Mouse (Mus musculus) left cerebral cortex, postnatal 36 days (tissue): Measurements from ENCODE around the gene Nbeal1. TPM values are rescaled to one million over a fixed set of nuclear protein-coding genes. Genes with fewer than 3 reads are reported as not detected.
A peak's percentile ranks its signal among the peaks of the same experiment; 100 is the strongest.
"Not testable (repeated sequence)": the region's sequence is repeated elsewhere in the genome, so short reads cannot be mapped to it uniquely, and the experiment has no call there.

Source experiments
- DNase-seq, 2 experiments: peaks; one replicate each; pipeline ENCODE4 v3.0.0; 2021 to 2022; ENCODE audit warnings: low spot score in 2 of 2, mixed read lengths in 1 of 2
- intact Hi-C: fragments of 180-260 bp; cut with DNase I; formaldehyde crosslinking; loops from one replicate; pipeline ENCODE4 v1.15.1; 2025
- total RNA-seq, 2 experiments: library from RNA; stranded (reverse); gene quantifications; 2 replicates each; pipeline ENCODE4 v1.2.3; 2021

The Nbeal1 gene
- 10 to 100 TPM; 17.8 to 26.9 TPM for total RNA-seq

DNA sequence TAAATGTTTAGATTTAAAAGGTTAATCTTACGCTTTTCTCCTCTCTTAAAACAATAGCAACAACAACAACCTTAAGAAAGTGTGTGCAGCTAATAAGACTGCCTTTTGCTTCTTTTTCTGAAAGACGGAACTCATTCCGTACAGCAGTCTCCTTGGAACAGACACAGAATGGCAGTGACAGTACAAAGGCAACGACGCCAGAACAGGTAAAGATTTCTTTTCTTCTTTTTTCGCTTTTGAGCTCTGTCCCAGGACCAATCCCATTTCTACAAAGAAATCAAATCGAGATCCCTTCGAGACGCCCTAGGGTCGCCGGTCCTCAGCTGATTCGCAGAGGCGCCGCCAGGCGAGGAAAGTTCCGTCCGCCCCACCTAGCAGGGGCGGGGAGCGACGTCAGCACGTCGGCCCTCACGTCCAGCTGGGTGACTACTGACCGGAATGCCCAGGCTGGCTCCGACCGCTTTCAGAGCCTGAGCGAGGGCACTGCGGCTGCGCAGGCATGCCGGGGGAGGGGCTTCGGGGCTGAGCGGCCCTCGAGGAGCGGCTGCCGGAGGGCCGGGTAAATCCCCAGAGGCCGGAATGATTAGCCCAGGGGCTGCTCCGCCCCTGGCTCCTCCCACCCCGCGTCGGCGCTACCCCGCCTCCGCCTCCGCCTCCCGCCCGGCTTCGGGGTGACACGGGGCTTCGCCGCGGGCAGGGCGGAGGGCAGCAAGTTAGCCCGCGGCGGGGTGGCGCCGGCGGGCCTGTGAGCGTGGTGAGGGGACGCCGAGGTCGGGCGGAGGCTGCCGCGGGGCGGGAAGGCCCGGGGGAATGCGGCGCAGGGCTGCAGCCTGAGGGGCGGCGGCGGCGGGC, at the start of gene Nbeal1:
Gene Nbeal1, plus strand, starts transcription at position 668 of the 852 bp plus-strand sequence.
- peak; percentile 99 for DNase-seq
- intact Hi-C loops, result no loop called here

DNA sequence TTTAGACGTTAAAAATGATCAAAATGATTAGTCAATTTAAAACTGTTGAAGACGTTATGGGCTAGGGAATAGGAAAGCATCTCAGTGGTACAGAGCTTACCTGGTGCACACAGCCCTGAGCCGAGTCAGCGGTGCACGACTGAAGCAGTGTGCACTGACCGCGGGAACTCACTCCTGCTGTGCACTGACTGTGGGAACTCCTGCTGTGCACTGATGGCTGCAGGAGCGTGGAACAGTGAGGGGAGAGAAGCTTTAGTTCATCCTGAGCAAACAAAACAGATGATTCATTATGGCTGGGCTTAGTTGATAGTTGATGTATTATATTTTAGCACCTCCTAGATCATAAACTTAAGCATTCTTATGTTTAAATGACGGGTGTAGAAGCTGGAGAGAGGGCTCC, 43.1 kb upstream of the Nbeal1 start:
- intact Hi-C loops, result no loop called here
- DNase-seq, result no peak

DNA sequence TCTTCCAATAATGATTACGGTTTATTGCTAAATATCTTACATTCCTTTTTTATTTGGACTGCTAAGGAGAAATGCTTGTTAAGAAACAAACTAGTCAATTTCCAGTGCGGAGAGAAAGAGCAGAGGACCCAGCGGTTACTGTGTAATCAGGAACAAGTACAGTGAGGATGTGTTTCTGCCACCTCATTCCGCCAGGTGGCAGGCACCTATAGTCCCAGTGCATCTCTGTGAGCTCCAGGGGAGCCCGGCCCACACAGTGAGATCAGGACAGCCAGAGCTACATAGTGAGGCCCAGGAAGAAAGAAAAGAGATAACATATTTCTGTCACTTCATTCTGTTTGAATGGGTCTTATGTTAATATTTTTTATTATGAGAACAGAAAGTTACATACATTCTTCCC, 27.7 kb upstream of the Nbeal1 start:
- no peak for DNase-seq
- intact Hi-C loops, result no loop called here

DNA sequence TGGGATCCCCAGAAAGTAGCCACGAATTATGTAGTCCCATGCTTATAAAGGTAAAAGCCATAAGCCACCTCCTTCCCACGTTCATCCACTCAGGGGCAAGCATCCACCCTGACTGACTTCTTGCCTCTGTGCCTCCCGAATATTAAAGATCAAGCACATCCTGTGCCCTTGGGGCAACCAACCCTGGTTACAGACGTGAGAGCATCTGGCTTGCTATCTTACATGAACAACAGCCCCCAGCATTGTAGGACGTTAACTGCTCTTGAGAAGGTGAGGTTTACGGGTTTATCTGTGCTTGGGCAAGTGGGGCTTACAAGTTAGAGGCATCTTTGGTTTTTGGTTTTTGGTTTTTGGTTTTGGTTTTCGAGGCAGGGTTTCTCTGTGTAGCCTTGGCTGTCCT, 23.7 kb upstream of the Nbeal1 start:
- intact Hi-C loops, result no loop called here
- DNase-seq, result no peak

DNA sequence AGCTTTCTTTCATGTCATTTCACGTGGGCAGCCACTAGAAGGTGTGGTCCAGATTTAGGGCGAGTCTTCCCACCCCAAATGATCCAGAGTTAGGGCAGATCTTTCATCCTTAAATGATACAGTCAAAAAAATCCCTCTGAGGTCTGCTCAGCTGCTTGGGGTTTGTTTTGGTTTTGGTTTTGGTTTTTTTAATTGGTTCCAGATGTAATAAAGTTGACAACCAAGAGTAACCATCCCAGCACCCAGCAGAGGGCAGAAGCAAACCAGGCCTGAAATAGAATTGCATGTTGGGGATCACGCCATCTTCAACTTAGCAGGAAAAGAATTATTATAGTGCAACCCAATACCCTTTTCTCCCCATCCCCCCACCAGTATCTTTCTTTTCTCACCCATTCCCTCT, 22.0 kb upstream of the Nbeal1 start:
- intact Hi-C loops, result no loop called here

DNA sequence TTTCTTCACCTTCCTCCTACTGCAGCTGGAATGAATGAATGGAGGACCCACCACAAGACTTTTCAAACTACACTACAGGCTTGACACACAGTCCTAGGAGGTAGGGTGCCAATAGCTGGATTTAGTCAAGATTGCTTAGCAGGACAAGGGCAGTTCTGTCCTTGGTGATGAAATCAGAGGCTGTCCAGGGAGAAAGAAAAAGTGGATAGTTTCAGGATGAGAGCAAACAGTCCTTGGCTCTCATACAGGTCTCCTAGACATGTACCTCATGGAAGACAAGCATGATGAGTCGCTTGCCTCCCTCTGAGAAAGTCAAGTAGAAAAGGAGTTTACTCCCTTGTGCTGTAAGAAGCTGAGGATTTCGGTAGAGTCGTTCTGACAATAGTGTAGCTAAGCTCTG, 16.7 kb upstream of the Nbeal1 start:
- intact Hi-C loops, result no loop called here
- no peak for DNase-seq

More for the DNA sequence above, 22.0 kb upstream of the Nbeal1 start:
- no peak for DNase-seq

DNA sequence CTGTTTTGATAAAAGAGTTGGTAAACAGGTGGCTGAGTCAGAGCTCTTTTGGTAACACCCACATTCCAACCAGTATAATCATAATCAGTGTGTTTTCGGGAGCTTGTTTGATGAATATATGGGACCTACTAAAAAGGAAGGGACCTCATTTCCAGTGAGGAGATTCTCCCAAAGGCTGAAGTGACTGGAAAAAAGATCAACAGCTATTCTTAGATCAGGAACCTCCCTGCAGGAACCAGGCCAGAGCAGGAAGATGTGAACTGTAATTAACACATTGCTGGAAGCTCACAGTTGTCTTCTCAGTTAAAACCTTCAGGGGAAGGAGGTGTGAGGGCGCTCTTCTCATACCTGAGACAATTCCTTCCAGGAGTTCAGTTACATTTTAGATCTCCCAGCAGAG, 10.8 kb upstream of the Nbeal1 start:
- DNase-seq, result no peak
- intact Hi-C loops, result no loop called here

DNA sequence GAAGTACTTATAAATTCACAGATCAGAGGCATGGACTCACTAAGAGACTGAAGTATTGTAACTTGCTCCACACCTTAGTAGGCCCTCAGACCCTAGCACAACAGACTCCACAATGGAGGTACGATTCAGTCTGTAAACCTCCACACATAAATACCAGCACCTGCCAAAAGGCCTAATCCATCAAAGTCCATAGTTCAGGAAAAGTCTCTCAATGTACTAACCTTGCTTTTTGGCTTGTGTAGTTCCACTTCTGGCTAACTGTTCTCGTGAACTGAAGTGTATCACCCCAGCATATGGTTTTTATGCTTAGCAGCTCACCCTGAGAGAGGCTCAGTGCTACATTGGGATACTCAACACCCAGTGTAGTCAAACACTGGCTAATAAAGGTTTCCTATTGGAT, 10.1 kb upstream of the Nbeal1 start:
- no peak for DNase-seq
- intact Hi-C loops, result no loop called here

DNA sequence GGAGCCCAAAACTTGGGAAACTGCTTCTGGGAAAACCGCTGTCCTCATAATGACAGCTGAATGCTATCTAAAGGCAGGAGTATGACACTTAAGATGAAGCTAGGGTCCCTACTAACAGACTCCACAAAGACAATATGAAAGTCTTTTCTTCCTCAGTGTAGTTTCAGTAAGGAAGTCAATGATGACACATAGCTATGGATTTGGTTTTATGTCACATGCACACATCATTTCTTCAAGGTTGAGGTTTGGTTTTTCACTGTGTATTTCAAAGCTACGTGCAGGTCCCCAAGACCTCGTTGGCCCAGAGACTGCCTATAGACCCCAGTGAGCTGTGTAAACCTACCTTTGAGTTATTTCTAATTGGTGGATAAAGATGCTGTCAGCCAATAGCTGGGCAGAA, 7.3 kb upstream of the Nbeal1 start:
- no peak for DNase-seq
- intact Hi-C loops, result no loop called here

DNA sequence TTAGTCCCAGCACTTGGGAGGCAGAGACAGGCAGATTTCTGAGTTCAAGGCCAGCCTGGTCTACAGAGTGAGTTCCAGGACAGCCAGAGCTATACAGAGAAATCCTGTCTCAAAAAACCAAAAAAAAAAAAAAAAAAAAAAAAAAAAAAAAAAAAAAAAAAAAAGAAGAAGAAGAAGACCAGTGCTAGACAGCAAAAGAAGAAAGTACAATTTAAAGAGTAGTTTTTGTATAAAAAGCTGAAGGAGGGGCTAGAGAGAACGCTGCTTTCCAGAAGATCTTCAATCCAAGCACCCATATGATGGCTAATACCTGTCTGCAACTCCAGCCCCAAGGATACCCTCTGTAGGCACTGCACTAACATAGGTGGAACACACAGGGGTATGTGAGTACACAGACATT, 2.6 kb upstream of the Nbeal1 start:
- DNase-seq, intact Hi-C loops: not testable (repeated sequence)

DNA sequence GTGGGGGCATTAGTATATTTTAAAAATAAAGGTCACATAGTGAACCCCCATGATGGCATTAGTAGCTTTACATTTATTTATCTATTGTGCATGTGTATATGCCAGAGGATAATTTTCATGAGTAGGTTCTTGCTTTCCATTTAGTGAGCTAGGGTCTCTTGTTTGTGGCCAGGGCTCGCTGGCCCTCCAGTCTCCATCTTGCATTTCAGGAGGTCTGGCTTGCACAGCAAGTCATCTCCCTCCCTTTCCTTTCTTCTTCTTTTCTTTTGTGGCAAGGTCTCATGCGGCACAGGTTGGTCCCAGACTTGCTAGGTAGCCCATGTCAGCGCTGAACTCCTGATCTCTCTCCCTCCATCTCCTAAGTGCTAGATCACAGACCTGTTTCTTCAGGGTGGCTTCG, 1.0 kb upstream of the Nbeal1 start:
- intact Hi-C loops, result no loop called here
- no peak for DNase-seq

DNA sequence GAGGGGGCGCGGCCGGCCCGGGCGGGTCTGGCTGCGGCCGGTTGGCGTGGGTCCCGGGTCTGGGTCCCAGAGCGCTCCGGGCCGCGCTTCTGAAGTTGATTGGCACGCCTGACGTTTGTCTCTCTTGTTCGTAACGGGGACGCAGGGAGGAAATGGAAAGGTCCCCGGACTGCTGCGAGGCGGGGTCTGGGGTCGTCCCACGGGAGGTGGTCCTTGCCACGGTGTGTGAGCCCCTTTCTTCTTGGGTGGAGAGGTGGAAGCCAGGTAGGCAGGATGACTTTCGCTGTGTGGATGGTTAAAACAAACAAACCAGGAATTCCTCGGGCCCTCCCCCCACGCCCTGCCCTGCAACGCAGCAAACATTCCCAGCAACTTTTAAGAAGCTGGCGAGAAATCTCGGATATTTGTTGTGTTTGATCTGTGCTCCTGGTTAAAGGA, 404 bp downstream of the Nbeal1 start:
- no peak for DNase-seq
- intact Hi-C loops, result no loop called here

DNA sequence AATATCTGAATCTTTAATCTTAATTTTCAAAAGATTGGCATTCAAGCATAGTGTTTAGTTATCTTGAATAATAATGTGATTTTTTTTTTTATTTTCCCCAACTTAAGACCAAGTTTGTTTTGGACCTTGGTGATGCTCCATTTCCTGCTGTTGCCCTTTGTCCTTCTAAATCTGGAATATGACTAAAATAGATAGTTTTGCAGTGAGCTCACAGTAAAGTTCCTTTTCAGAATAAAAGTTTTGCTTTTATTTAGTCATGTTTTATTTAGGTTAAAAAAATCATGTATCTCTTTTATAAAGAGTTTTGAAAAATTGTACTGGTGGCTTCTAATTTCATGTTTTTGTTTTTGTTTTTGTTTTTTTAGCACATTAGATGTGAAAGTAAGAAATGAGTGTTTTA, 8.1 kb downstream of the Nbeal1 start:
- DNase-seq, result no peak
- intact Hi-C loops, result no loop called here

DNA sequence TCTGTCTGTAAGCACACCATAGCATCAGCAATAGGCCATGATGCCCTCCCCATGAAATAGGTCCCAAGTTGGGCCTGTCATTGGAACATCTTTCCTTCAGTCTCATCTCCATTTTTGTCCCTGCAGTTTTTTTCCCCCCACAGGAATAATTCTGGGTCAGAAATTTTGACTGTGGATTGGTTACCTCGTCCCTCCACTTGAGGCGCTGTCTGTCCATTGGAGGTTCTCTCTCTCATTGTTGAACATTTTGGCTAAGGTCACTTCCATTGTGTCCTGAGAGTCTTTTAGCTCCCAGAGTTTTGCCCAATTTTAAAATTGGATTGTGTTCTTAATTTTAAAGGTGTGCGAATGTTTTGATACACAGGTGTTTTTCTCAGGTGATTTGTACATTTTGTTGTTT, 16.4 kb downstream of the Nbeal1 start:
- no peak for DNase-seq
- intact Hi-C loops, result no loop called here

DNA sequence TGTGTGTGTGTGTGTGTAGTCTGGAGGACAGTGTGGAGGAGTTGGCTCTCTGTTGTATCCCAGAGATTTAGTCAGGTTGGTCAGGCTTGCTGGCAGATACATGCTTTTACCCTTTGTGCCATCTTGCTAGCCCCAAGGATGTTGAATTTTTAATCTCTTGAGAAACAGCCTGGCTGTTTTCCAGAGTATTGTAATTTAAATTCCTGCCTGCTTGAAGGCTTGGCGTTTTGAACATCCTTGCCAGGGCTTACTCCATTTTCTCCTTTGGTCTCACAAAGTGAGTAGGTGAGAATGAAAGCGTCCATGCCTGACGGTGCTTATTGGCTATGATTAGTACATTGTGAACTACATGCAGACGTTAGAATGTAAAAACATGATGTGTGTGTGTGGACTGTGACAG, 18.6 kb downstream of the Nbeal1 start:
- DNase-seq, result no peak
- intact Hi-C loops, result no loop called here

DNA sequence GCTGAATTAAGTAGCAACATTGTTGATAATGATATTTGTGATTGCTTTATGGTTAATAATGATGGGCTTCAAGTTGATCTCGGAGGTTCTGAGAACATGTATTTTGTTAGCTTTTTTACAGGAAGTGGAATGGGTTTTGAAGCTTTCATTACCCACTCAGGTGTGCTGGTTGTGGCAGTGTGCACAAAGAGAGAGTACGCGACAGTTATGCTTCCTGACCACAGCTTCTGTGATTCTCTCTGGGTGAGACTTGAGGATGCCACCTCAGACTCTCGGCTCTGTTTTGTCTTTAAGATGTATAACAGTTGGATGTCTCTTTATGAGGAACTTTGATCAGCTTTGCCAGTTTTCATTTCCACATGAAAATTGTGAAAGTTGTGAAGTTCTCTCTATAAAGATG, 55.9 kb downstream of the Nbeal1 start:
- intact Hi-C loops, result no loop called here
- no peak for DNase-seq

DNA sequence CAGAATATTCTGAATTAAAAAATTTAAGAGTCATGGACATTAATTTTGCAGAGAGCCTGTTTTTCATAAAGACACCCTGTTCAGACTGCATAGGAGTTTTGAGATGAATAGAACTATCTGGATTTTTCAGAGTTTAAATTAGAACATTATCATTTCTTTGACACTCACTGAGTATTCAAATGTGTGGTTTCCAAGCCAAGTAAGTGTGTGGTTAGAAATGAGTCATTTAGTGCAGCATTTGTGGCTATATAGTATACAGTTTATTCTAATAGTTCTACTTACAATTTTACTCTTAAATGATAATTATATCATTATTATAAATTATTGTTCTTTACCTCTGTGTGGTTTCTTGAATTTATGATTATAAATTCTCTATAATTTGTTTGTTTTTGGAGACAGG, 60.0 kb downstream of the Nbeal1 start:
- no peak for DNase-seq
- intact Hi-C loops, result no loop called here

DNA sequence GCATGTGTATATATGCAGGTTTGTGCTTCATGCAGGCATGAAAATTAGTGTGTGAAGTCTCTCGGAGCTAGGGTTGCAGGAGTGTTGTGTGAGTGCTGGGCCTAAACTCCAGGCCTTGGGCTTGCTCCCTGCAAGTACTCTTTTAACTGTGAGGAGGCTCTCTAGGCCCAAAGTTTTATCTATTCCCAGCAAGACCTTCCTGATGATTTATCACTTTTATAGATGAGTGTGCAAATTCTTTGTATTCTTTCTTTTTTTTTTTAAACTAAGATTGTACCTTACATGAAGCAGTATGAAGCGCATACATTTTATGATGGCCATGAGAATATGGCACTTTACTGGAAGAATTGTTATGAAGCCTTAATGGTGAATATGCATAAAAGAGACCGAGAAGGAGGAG, 87.7 kb downstream of the Nbeal1 start:
- DNase-seq, result no peak
- intact Hi-C loops, result no loop called here

DNA sequence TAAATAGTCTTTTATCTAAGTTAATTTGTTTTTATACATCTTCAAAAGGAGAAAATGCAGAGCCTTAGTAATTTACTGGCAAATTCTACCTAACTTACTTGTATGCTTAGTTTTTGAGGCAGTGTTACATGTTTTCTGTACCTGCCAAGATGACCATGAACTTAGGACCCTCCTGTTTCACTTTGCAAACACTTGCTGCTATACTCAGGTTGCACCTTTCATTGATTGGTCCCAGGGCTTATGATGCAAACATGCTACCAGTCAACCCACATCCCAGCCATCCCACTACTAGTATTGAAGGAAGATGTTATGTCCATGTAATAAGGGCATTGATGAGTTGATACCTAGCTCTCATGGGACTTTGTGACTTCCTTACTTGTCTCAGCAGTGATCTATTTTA, 88.9 kb downstream of the Nbeal1 start:
- DNase-seq, result no peak
- intact Hi-C loops, result no loop called here

DNA sequence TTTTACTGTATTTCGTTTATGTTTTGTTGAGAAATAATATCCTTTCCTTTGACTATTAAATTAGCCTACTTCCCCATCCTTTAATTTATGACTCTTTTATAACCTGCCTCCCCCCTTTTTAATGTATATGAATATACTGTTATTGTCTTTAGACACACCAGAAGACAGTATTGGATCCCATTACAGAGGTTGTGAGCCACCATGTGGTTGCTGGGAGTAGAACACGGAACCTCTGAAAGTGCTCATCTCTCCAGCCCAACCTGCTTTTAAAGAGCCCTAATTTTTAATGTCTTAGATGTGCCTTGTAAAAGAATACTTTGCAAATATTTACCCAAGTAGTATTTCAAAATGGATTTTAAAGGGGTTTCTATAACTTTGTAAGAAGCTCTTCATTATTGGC, 92.1 kb downstream of the Nbeal1 start:
- intact Hi-C loops, result loop anchor here (10.0 kb wide), 1 partner anchor 592 kb away; no protein-coding TSS in a partner anchor
- no peak for DNase-seq

DNA sequence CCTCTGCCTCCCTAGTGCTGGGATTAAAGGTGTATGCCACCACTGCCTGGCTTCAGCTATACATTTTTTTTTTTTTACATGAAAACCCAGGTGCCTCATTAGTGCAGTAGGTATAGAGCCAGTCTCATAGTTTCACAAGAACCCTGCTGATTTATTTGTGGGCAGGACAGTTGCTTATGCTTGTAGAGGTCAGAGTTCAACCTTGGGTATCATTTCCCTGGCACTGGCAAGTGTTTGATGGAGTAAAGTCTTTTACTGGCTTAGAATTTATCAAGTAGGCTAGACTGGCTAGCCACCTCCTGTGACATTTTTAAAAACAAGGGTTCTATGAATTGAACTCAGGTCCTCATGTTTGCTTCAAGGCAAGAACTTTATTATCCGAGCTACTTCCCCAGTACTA, 113.5 kb downstream of the Nbeal1 start:
- intact Hi-C loops, result no loop called here

More for the DNA sequence above, 113.5 kb downstream of the Nbeal1 start:
- DNase-seq, result no peak
